Mouse (Mus musculus) forelimb bud, embryonic 11.5 days (tissue): ENCODE measurements around the gene Rbm41.

Source experiments
- DNase-seq: peaks from one replicate; pipeline ENCODE4 v3.0.0-alpha.2; 2012; ENCODE audit warnings: low read depth, low spot score

The Rbm41 gene

GRCm38 (mm10) chrX:139997740-139998690 is at the start of gene Rbm41:
Rbm41 (minus strand) TSS chrX:139998595.
- DNase-seq: peak; percentile 51

DNA sequence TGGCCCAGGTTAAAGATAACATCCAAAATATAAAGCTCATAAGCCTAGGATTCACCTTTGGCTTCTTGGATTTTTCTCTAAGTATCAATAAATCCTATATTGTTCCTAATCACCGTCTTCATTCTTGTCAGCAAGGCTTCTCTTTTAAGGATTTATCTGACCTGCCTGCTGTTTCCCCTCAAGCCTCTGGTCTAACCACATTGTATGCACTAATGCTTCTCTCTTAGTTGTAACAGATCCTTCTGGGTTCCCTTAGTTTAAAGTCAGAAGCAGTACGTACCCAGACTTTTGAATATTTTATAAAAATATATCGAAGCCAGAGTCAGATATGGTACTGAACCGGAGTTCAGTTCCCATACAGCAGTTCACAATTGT is 283 bp upstream of the Rbm41 start:
- no peak for DNase-seq

GRCm38 (mm10) chrX:139982115-139982514 is 16.3 kb downstream of the Rbm41 start:
- no peak for DNase-seq

GRCm38 (mm10) chrX:139933507-139933906 is 64.9 kb downstream of the Rbm41 start:
- DNase-seq: no peak

GRCm38 (mm10) chrX:139932472-139932871 is 65.9 kb downstream of the Rbm41 start:
- DNase-seq: no peak

DNA sequence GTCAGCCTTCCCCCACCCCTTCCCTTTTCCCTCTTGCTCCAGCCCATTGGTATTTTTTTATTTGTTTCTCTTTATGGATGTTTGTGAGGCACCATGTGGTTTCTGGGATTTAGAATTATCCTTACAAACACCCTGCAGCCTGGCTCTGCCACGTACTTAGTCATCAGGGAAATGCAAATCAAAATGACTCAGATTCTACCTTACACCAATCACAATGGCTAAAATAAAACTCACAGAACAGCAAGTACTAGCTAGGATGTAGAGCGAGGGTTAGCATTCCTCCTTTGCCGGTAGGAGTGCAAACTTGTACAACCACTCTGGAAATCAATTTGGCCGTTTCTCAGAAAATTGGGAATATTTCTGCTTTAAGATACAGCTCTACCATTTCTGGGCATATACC is 77.8 kb downstream of the Rbm41 start:
- no peak for DNase-seq

DNA sequence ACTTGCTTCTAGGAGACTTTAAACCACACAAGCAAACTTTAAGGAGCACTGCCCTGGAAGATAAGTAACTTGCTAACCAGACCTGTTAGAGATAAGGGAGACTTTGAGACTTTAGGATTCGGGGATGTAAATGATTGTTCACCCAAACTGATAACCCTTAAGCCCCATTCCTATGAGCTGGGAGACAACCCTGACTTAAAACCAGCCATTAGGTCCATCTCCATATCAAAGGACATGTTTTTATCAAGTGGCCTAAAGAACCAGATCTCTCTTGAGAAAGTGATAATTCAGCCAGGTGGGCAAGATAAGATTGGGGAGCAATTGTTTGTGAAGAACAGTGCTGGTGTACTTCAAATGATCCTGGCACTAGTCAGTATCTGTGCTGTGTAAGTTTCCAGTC is 107.0 kb downstream of the Rbm41 start:
- no peak for DNase-seq

DNA sequence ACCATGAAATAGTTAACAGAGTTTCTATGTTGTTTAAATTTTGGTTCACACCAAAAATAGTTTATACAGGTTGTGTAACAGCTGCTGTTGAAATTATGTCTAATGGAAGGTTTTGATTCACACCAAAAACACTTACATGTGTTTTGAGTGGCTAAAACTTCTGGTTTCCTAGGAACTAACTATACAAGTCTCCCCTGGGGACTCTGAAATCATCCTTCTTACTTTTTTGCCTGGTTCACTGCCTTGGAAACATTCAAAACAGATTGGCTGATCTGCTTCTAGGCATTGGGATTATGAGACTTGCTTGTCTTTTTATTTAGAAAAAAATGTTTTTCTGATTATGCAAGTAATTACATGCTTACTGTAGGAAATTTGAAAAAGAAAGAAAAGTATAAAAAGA is 115.2 kb downstream of the Rbm41 start:
- peak; percentile 1 for DNase-seq

GRCm38 (mm10) chrX:139877936-139878335 is 120.5 kb downstream of the Rbm41 start:
- no peak for DNase-seq

- DNase-seq: no peak
Measured at GRCm38 (mm10) chrX:139877105-139877504, 121.3 kb downstream of the Rbm41 start.

- peak; percentile 46 for DNase-seq
Measured at GRCm38 (mm10) chrX:139870938-139871791, 127.2 kb downstream of the Rbm41 start, which contains the start of gene Morc4. Morc4 (minus strand) TSS chrX:139871677.

- DNase-seq: peak; percentile 6
Measured at GRCm38 (mm10) chrX:139870300-139870711, 128.1 kb downstream of the Rbm41 start.

DNA sequence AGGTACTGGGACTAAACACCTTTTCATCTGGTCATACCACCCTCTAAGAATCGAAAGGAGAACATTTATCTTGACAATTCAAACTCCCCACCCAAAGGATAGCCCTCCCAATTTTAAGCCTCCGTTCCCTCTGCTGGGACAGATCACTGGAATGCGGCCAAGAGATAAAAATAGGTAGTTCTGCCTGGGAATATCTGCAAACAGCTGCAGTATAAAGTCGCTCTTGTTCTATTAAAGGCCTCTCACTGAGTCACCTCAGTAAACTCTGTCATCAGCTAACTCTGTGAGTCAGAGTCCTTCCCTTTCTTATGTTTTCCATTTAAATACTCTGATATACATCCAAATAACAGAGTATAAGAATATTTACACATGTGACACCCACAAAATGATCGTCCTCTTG is 139.0 kb downstream of the Rbm41 start:
- DNase-seq: no peak

DNA sequence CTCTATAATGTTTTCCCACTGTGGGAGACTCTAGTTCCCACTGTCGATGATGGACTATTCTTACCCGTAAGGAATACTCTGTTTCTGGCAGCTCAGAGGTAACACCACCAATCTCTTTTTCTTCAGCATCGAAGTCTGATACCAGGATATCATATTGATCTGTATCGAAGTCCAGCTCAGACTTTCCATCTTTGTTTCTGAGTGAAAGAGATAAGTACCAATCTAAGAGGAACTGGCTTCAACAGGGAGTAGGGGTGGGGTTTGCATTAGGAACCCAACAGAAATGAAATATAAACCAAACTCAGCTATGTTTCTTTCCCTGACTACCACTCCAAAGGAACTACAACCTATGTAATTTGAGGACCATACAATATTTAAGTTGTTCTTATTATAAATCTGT is 143.6 kb downstream of the Rbm41 start:
- DNase-seq: no peak

GRCm38 (mm10) chrX:139841091-139841490 is 157.3 kb downstream of the Rbm41 start:
- DNase-seq: no peak
